Mouse (Mus musculus) liver, adult 2 months (tissue): Measurements from ENCODE around the gene Parp1.

Experiments
- CTCF ChIP-seq: fragments of 200-500 bp; IDR thresholded peaks from 2 replicates; pipeline ENCODE4 v1.5.1; 2011; ENCODE audit warnings: low read depth, low read length, control low read depth
- POLR2A ChIP-seq: fragments of 200-500 bp; IDR thresholded peaks from 2 replicates; pipeline ENCODE4 v1.6.1; 2011; ENCODE audit warnings: low read length, control low read depth; ENCODE audit not compliant: insufficient read depth; ENCODE audit errors: extremely low read depth

DNA sequence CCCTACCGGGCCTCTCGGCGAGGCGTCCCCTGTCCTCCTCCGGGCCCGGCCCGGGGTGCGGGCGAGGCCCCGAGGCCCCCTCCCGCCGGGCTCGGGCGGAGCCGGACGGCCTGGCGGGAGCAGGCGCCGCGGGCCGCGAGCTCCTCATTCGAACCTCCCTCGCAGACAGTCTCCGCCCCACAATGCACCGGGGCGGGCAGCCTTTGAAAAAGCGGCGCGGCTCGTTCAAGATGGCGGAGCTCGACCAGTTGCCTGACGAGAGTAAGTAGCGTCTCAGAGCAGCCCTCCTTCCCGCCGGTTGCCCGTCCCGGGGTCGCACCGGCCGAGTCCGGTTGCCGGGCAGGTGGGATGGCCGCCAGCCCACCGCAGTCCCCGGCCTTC is 72.4 kb downstream of the Parp1 start, which contains the start of gene Lin9:
- TF ChIP-seq POLR2A (peak; percentile 41; the same call in 1 of the 2 replicates), CTCF (no peak)
